In the genomic region with DNA sequence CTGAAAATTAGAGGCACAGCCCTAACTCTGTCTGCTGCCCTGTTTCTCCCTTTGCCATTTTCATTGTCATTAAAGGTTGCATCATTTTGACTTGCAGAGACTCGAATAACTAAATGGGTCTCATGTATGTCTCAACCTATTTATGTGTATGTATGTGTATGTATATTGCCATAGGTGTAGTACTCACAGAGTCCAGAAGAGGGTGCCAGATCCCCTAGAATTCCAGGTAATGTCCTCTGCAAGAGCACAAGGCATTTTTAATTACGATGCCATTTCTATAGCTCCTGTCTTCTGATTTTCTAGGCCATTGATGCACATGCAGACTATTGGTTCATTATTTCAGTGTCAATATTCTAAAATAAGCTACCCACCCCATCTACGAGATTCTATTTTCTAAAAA, we compare ENCODE assay signal across 12 mouse cellular contexts.
DNase-seq lines count a peak whose midpoint lies in the region; ATAC-seq and TF ChIP-seq lines count a peak whose summit lies in the region.
"Had no signal": no experiment of that assay in that cellular context is flagged by ENCODE, and none has a peak within 500 bp of the region (broad histone marks: within the 10 kb centered on the region; RNA-seq: fewer than 3 reads in every experiment).

No protein-coding gene starts in this region.

- H3K27me3 ChIP-seq in kidney, postnatal 0 days (ENCODE audit: insufficient read depth, low read length), result no peaks in the 10 kb centered on the region
- H3K27me3 ChIP-seq in kidney, embryonic 16.5 days (ENCODE audit: insufficient read depth, low read length), result no peaks in the 10 kb centered on the region
- H3K27me3 ChIP-seq in splenic B cell, adult 2 months (ENCODE audit: control insufficient read depth, insufficient read depth, low read length, poor library complexity, severe bottlenecking), result no peaks in the 10 kb centered on the region
- H3K27me3 ChIP-seq: embryonic facial prominence, embryonic 12.5 days; heart, embryonic 12.5 days; intestine, embryonic 15.5 days had no signal

- TF ChIP-seq CTCF in kidney, postnatal 0 days (IDR thresholded peaks at IDR 0.05; ENCODE audit: low read depth), result peak; percentile 40

- no peak overlapping the region for H3K9ac ChIP-seq in kidney, postnatal 0 days (ENCODE audit: low read depth, low read length)
- H3K9ac ChIP-seq in kidney, embryonic 16.5 days (replicated peaks; ENCODE audit: low read length), result no peak overlapping the region
- H3K9ac ChIP-seq: embryonic facial prominence, embryonic 12.5 days; heart, embryonic 12.5 days; intestine, embryonic 15.5 days had no signal

- no peaks in the 10 kb centered on the region for H3K9me3 ChIP-seq in kidney, postnatal 0 days (replicated peaks; ENCODE audit: low read length)
- H3K9me3 ChIP-seq in kidney, embryonic 16.5 days (ENCODE audit: low read length), result peaks cover 3% of the 10 kb centered on the region
- H3K9me3 ChIP-seq: embryonic facial prominence, embryonic 12.5 days had no signal

- no peaks in the 10 kb centered on the region for H3K36me3 ChIP-seq in kidney, postnatal 0 days (ENCODE audit: insufficient read depth, low read length)
- H3K36me3 ChIP-seq in kidney, embryonic 16.5 days (ENCODE audit: insufficient read depth, low read length), result no peaks in the 10 kb centered on the region
- no peaks in the 10 kb centered on the region for H3K36me3 ChIP-seq in splenic B cell, adult 2 months (ENCODE audit: control insufficient read depth, insufficient read depth, low read length, poor library complexity, severe bottlenecking)
- H3K36me3 ChIP-seq: embryonic facial prominence, embryonic 12.5 days; heart, embryonic 12.5 days; intestine, embryonic 15.5 days had no signal

- ATAC-seq in kidney, postnatal 0 days (replicated peaks; ENCODE audit: low FRiP score, low read depth), result no peak
- no peak for ATAC-seq in kidney, embryonic 16.5 days (ENCODE audit: low FRiP score, low TSS enrichment)
- no peak for ATAC-seq in megakaryocyte-erythroid progenitor cell, adult 5-6 weeks (replicated peaks; ENCODE audit: low FRiP score, low TSS enrichment, poor library complexity, severe bottlenecking)
- ATAC-seq: intestine, embryonic 15.5 days had no signal

- H3K4me1 ChIP-seq in kidney, postnatal 0 days (replicated peaks; ENCODE audit: insufficient read depth, low read length), result no peaks in the 10 kb centered on the region
- H3K4me1 ChIP-seq in kidney, embryonic 16.5 days (ENCODE audit: insufficient read depth, low read length), result no peaks in the 10 kb centered on the region
- H3K4me1 ChIP-seq: embryonic facial prominence, embryonic 12.5 days; heart, embryonic 12.5 days; intestine, embryonic 15.5 days had no signal

- WGBS in kidney, postnatal 0 days, result 94% methylated on average over 3 of the region's 3 CpGs
- WGBS in kidney, embryonic 16.5 days, result 96% methylated on average over 3 of the region's 3 CpGs

- no peak for DNase-seq in kidney, postnatal 0 days (ENCODE audit: low spot score)
- peak; percentile 44 for DNase-seq in right cerebral cortex, postnatal 4 days
- no peak for DNase-seq in right cerebral cortex, postnatal 25 days
- DNase-seq in WW6 (ENCODE audit: low read depth, low spot score), result peak; percentile 7
- peak; percentile 1 for DNase-seq in splenic B cell, adult 2 months (ENCODE audit: low read depth, low spot score)
- no peak for DNase-seq in frontal cortex, postnatal 25 days (ENCODE audit: low spot score in 2 of 2)
- DNase-seq: lung, postnatal 14 days had no signal

- H3K4me2 ChIP-seq in kidney, postnatal 0 days (ENCODE audit: low read length), result no peak overlapping the region
- H3K4me2 ChIP-seq in kidney, embryonic 16.5 days (replicated peaks; ENCODE audit: low read depth, low read length), result no peak overlapping the region
- H3K4me2 ChIP-seq: embryonic facial prominence, embryonic 12.5 days; heart, embryonic 12.5 days; intestine, embryonic 15.5 days had no signal

- no peak overlapping the region for H3K4me3 ChIP-seq in kidney, postnatal 0 days (replicated peaks; ENCODE audit: low read depth, low read length)
- no peak overlapping the region for H3K4me3 ChIP-seq in kidney, embryonic 16.5 days (ENCODE audit: low read length)
- H3K4me3 ChIP-seq: embryonic facial prominence, embryonic 12.5 days; heart, embryonic 12.5 days; intestine, embryonic 15.5 days had no signal

- no peak overlapping the region for H3K27ac ChIP-seq in kidney, postnatal 0 days
- no peak overlapping the region for H3K27ac ChIP-seq in kidney, embryonic 16.5 days (ENCODE audit: low read length)
- H3K27ac ChIP-seq: embryonic facial prominence, embryonic 12.5 days; intestine, embryonic 15.5 days had no signal

Comparison
In these comparisons a context has a peak if more than half of its experiments do, and no peak if none do; other contexts are left out.
1. DNase-seq: peak in right cerebral cortex, postnatal 4 days (single experiment), WW6 (single experiment) and splenic B cell, adult 2 months (single experiment); none in kidney, postnatal 0 days (single experiment), right cerebral cortex, postnatal 25 days (single experiment) and frontal cortex, postnatal 25 days (0 of 2).